Mouse (Mus musculus) left cerebral cortex, adult 6 months (tissue): Measurements from ENCODE around the gene Vmn2r103. TPM values are rescaled to one million over a fixed set of nuclear protein-coding genes. Genes with fewer than 3 reads are reported as not detected.

Experiments
- long read RNA-seq, 2 experiments: library from polyadenylated mRNA; unstranded; transcript quantifications; one replicate each; pipeline ENCODE4 v2.0.0; 2019 to 2020
- polyA plus RNA-seq: library from polyadenylated mRNA; unstranded; fragments of <200 nt; fragmentation: Nextera tagmentation; gene quantifications from 2 replicates; pipeline ENCODE4 v1.2.3, GENCODE M21; 2021

Vmn2r103 gene
- polyA plus RNA-seq = not detected in 2 replicates
- long read RNA-seq, experiment 1 = 0 reads
- long read RNA-seq, experiment 2 = 0 reads

DNA sequence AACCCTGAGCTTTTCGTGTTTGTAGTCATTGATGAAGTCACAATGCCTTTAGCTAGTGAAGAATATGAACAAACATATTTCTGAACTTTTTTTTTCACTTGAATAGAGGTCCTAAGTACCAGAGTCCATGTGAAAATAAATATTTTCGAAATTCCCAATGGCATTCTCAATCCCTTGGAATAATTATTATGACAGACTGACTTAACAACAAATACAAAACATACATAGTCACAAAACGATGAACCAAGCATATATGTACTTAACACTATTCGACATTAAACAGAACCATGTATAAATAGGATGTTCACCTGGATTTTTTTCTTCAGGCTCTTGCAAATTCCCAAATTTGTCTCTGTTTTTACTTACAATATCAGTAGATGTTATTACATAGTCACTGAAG is at the start of gene Vmn2r103:
Vmn2r103 (plus strand) TSS at position 301 of the 400 bp plus-strand sequence.

Other genes starting within 250 kb of the Vmn2r103 start
- 0.03 TPM in 1 of 2 replicates, not detected in the other for gene Vmn2r101, start 196.1 kb upstream of the Vmn2r103 start, polyA plus RNA-seq
- not detected in 2 replicates for gene Vmn2r102, start 113.0 kb upstream of the Vmn2r103 start, polyA plus RNA-seq